Mouse (Mus musculus): Measurements from ENCODE around the gene Snx30.

DNA sequence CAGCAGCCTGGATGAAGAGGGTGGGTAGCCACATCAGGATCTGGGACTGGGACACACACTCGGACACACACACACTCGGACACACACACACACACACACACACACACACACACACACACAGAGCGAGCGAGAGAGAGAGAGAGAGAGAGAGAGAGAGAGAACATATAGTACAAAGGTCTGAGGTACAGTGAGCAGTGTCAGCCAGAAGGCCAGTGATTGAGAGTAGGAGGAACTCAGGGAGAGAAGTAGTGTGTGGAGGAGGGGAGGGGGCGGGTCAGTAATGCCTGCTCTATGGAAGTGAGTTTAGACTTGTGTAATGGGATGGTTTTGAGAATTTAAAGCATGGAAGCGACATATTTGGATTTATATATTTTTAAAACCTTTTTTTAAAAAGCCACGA is 47.5 kb downstream of the Snx30 start:
- TF ChIP-seq CTCF (IDR thresholded peaks at IDR 0.05; ENCODE audit: borderline replicate concordance, extremely low read depth, insufficient read depth, insufficient read length) (no peak), POLR2A (IDR thresholded peaks at IDR 0.05; ENCODE audit: borderline replicate concordance, extremely low read depth, insufficient read depth, insufficient read length, poor library complexity, severe bottlenecking) (no peak)
